Mouse (Mus musculus) 3134 (cell line): ENCODE measurements around the gene Csrp1.

Experiments
- DNase-seq: peaks from one replicate; pipeline ENCODE4 v3.0.0-alpha.2; 2011; ENCODE audit warnings: low spot score; ENCODE audit not compliant: insufficient read length; ENCODE audit errors: extremely low read depth

Gene Csrp1

DNA sequence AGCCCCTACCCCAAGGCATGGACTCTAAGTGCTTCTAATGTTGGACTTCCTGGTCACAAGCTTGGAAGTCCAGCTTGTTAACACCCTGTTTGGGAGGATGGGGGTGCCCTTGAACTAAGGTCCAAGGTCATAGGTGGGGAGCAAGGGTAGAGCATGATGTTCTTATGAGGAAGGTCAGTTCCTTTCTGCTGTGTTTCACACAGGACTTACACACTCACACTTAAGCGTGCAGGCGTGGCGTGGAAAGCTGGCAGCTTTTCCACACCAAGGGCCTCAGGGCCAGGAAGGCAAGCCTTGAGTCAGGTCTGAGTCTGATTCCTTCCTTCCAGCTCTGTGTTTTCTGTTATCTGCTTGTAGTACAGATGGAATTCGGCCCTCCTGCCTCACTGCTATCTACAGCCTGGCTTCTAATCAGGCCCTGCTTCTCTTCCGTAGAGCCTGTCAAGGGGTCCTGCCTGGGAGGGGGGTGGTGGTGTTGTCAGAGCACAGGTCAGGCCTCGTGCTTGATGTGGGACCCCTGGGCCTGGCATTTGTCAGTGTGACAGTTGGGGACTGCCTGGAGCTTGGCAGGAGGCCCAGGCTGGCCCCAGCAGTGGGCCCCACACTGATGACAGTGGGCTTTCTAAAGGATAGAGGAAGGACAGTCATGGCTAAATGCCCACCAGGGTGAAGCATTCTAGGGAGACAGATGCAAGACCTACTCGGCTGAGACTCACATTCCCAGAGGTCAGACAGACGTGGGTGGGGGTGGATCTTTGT is 80.5 kb downstream of the Csrp1 start:
- no peak for DNase-seq
